Mouse (Mus musculus) inflammation-experienced regulatory T-cells, adult 6 months (primary cell): ENCODE data around the gene Amer2. TPM values are rescaled to one million over a fixed set of nuclear protein-coding genes. Genes with fewer than 3 reads are reported as not detected.

Experiments
- ATAC-seq: one replicate; pipeline ENCODE4 v1.8.0; 2017
- polyA plus RNA-seq, 3 experiments: library from polyadenylated mRNA; unstranded; fragments of 100-300 nt; shearing (Covaris generic); gene quantifications; one replicate each; pipeline ENCODE4 v1.2.1; 2017

Amer2 gene
- polyA plus RNA-seq, 3 experiments from 2014 or later = not detected

DNA sequence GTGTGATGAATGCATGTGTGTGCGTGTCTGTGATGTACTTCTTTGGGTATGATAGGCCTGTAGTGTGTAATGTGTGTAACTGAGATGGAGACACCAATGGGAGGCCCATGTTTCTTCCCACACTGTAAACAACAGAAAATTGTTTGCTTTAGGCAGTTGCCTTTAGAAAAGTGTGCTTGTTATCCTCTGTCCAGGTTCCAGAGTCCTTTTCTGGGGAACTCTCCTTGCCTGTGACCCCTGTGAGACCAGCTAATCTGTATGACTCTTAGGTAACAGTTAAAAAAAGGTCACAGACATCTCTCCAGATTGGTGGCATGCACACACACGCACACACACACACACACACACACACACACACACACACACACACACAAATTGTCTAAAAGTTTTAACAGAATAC, 15.3 kb downstream of the Amer2 start:
- no peak for ATAC-seq

DNA sequence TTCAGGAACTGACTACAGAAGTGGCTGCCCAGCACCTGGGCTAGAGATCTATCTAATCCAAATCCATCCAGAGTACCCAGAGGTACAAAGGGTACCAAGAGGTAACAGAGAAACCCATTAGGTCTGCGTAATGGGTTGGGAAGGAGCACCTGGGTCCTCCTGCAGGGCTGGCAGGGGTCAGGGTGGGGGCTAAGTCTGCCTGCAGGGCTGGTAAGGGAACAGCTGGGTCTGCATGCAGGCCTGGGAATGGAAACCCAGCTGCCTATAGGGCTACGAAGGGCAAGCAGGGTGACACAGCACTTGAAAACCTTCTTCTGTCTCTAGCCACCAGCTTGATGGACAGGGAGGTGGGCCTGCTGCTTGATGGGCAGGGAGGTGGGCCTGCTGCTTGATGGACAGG, 19.1 kb downstream of the Amer2 start:
- ATAC-seq = no peak

DNA sequence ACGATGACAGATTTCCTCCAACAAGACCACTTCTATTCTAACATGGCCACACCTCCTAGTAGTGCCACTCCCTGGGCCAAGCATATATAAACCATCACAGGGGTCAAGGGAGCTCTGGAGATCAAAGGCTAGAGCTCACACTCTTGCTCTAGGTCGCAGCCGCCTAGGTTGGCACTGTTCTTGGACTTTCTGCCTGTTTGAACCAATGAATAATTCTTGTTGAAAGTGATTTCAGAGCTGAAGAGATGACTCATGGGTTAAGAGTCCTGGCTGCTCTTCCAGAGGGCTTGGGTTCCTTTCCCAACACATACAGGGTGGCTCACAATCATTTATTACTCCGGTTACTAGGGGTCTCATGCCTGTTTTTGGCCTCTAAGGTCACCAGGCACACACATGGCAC, 24.3 kb downstream of the Amer2 start:
- no peak for ATAC-seq

DNA sequence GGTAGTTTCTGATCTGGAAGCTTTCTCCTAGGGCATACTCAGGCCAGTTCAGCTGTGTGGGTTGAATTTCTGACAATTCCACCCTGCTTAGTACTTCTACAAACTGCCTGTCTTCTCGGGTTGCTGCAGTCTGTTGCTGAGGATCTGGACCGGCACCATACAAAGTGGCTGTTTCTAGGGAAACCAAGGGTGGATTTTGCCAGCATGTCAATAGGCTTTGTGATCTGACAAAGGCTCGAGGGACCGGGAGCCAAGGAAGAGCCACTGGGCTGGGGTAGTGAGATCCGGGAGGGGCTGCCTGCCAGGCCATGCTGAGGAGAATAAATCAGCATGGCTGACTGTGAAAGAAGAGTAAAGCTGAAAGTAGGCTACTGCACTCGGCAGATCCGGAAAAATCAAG, 25.8 kb downstream of the Amer2 start:
- ATAC-seq = no peak

DNA sequence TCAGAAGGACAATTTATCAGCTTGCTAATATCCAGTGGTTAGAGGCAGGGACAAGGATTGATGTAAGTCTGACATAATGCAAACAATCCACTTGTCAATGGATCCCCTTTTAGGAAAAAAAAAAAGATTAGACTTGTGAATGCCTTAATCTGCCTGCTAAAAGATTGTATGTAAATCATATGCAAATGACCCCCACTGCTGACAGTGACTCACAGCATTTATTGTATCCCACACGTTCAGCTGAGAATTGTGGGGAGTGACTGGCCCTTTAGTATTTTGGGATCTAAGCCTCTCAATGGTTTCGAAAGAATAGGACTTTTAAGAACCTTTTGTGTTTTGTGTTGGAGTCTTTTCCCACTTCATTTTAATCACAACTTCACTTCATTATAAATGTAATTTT, 30.2 kb downstream of the Amer2 start:
- ATAC-seq = no peak

DNA sequence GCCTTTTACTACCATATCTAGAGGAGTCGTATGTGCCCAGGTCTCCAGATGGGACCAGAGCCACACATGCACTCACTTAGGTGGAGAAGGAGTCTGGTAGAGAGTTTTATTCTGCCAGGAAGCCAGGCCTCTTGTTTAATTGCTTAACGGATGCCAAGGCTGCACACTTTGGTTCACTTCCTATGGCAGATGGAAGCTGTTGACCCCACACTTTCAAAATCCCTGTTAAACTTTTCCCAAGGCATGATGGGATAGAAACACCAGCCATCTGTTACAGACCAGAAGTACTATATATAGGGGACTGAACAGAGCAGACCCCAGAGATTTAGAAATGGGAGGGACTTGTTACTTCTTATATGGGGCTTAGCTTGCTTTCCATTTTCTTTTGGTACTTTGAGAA, 32.8 kb downstream of the Amer2 start:
- no peak for ATAC-seq

DNA sequence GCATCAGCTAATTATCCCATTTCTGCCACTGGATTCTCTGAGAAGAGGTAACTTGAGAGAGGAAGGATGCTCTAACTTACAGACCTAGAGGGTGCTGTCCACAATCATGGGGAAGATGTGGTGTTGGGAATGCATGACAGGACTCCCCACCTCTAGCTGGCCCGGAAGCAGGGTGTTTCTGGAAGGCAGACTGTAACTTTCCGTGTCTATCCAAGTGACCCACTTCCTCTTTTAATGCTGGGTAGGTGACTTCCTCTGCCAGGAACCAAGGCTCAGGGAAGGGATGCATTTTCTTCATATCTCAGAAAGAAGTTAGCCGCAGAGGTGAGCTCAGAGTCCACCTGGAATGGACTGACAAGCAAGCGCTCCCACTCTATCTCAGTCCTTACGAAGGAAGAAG, 33.5 kb downstream of the Amer2 start:
- no peak for ATAC-seq

DNA sequence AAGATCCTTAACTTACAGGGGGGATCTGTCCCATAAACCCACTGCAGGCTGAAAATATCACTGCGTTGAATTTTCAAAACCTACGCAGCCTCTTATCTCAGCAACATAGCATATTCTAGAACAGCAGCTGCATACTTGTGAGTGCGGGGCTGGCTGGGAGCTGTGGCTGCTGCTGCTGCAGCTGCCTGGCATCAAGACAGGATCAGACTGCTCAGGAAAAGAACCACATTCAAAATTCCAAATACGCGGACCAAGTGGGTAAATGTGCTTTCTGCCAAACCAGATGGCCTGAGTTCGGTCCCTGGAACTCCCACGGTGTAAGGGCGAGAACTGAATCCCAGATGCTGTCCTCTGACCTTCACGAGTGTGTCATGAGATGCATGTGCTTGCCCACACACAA, 34.3 kb downstream of the Amer2 start:
- no peak for ATAC-seq

DNA sequence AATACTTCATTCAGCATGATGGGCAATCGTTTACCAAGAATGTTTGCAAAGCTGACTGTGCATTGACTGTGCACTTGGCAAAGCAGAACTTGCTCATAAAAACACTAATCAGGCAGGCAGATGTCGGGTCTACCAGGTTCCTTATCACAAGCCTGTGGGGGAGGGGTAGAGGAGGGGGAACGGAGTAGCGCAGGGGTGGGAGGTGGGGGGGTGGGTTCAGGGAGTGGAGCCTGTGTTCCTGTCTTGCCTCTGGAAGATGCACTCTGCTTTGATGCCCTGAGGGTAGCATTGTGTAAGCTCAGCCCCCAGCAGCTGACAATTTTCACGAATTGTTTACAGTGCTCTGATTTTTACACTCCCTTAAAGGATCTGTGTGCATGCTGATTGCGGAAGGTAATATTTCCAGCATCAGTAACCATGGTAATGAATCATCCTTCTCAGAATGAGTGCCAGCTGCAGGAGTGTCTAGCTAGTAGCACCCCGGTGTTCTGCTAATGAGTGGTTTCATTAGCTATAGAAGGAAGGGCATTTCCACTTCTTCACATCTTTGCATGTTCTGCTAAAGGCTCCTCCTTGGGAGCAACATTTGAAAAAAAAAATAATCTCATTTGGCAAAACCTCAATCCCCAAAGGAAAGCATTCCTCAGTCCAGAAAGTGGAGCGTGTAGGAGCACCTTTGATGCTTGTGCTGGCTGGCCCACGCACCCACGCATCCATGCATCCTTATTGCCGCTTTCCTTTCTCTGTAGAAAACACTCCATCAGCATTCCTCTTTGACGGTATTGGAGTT, 36.8 kb downstream of the Amer2 start:
- ATAC-seq = no peak

DNA sequence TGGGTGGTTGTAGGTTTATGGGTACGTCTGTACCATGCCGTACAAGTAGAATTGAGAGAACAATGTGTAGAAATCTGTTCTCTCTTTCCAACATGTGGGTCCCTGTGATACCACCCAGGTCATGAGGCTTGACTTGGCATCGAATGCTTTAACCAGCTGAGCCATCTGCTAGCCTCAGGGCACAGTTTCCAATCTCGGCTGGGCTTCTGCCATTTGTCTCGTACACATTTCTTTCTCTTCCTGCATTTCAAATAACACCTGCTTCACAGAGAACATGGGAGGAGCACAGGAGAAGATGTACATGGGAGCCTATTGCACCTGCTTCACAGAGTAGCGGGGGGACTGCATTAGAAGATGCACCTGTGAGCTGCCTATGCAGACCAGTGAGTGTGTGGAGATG, 38.2 kb downstream of the Amer2 start:
- ATAC-seq = no peak

DNA sequence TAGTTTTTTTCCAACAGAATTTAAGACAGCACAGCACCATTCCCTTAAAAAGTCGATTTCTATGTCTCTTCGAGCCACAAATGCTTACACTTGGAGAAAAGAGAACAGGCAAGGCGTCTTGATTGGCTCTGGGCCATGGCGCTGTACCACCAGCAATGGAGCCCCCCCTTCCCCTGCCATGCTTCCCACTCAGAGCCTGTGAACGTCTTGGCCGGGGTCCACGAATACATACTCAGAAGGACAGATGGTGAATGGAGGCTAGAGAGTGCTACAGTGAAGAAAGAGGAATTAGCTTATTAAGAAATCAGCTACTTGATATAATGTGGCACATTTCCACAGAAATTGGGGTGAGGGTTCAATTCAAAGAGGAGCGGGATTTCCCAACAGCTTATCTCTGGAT, 41.6 kb downstream of the Amer2 start:
- ATAC-seq = no peak

DNA sequence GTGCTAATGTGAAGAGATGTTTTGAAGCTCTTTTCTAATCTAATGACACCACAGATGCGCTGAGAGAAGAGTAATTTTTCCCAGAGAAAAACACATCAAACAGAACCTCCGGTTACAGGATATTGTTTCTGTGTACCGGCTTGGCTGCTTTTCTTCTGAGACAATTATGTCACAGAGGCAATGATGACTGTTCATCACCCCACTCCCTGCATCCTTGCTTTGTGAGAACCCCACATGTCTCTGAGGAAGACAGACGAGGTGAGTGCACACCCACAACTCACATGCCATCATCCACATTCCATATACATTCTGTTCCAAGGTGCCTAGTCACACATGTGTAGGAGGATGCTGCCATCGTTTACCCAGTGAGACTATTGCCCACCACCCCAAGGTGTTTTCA, 44.9 kb downstream of the Amer2 start:
- ATAC-seq = no peak

DNA sequence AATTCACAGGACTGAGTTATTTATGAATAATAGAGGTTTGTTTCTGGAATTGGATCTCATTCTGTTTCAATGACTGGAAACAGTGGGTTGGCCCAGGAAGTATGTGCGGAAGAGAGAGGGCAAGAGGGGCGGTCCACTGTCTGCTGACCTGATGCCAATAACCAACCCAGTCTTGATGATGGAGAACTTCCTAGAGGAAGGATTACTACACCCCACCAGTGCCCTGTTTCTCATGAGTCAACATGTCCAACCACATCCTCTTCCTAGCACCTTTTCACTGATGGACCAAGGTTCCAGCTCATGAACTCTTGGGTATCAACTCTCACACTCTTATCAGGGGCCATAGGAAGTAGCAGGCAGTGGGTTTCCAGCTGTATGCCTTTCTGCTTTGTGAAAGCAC, 49.9 kb downstream of the Amer2 start:
- ATAC-seq = no peak

DNA sequence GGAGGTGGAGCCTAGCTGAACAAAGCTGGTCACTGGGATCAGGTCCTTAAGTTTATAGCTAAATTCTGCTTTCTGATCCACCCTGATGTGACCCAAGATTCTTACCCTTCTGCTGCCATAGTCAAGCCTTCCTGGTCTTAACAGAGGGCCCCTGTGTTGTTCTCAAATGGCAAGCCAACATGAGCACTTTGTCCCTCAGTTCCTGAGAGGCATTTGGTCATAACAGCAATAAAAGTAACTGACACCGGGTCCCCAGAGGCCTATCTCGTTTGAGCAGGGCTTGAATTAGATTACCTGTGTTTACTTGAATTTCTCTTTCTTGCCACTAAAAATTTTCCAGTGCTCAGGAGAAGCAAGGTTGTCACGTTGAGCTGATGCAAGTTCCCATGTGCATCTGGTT, 51.1 kb downstream of the Amer2 start:
- ATAC-seq = no peak

DNA sequence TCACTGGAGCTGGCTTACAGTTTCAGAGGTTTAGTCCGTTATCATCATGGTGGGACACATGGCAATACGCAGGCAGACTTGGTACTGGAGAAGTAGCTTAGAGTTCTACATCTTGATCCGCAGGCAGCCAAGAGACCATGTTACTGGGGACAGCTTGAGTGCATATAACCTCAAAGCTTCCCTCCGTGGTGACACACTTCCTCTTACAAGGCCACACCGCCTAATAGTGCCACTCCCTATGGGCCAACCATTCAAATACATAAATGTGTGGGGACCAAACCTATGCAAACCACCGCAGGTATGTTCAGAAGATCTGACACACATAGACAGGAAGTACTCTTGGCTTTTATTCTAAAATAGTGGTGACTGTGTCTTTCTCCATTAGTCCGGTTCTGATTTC, 52.5 kb downstream of the Amer2 start:
- no peak for ATAC-seq

DNA sequence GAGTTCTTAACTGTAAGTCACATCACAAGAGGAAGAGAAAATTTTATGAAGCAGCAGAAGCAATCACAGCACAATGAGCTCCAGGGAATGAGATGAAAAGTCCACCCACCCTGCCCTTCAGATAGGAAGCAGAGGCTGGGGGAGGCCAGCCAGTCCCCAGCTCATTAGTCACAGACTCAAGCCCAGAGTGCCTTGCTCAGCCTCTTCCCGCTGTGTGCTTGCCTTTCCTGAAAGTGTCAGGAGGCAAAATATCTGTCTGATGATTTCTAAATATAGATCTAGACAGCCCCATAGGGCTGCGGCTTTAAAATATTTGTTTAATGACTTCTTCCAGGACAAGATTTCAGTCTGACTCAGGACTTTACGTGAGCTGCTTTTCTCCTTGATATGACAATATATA, 54.8 kb downstream of the Amer2 start:
- ATAC-seq = no peak

DNA sequence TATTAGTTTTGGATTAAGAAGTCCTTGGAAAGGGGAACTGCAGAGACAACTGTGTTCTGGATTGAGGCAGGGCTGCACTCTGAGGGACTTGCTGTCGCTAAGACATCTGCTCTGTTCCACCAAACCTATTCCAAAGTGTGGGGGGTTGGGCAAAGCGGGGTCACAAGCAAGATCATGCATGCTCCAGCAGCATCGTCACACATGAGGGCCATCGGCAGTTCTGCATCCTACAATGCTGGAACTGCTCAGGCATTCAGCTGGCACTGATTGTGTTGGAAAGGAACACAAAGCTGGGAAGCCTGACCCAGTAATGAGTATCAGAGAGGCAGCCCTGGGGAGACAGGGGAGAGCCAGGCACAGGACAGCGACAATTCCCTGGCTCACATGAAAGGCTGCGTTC, 56.5 kb downstream of the Amer2 start:
- ATAC-seq = no peak

DNA sequence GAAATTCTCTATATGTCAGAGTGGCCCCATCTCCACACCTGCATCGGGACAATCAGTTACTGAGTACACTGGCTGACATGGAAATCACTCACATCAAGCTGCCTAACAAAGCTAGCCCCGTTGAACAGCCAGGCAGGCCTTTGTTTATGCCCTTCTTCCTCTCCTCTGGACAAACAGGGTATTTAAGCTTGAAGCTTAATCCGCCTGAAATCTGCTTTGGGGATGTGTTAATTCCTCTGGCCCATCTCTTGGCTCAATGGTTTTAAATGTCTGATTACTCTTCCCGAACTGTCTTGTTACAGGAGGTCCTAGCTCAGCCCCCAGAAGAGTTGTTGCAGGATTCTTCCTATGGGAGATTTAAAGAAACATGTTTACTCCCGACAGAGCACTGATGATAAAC, 58.5 kb downstream of the Amer2 start:
- ATAC-seq = no peak

DNA sequence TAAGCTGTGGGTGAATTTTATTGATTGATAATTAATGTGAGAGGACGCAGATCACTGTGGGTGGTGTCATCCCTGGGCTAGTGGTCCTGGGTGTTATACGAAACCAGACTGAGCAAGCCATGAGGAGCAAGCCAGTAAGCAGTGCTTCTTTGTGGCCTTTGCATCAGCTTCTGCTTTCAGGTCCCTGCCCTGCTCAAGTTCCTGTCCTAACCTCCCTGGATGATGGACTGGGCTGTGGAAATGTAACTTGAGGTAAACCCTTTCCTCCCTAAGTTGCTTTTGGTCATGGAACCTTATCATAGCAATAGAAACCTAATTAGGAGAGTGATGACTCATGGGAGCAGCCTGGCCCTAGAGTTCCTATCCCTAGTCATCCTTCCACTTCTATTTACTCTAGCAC, 59.1 kb downstream of the Amer2 start:
- ATAC-seq = no peak

DNA sequence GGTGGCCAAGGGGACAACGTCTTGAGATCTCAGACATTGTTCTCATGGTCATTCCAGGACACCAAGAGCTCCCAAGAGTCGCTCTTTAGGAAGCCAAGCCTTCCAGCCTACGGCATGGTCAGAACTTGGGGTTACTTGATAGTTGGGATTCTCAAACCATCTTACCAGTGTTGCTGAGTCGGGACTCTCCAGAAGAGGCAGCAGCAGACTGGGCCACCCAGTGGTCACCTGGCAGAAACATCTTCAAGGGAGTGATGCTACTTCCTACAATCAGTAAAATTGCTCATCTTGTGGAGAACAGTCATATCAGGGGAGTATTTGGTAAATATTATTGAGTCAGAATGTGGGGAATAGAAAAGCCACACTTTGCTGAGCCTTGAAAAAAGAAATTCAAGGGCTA, 62.5 kb downstream of the Amer2 start:
- no peak for ATAC-seq

DNA sequence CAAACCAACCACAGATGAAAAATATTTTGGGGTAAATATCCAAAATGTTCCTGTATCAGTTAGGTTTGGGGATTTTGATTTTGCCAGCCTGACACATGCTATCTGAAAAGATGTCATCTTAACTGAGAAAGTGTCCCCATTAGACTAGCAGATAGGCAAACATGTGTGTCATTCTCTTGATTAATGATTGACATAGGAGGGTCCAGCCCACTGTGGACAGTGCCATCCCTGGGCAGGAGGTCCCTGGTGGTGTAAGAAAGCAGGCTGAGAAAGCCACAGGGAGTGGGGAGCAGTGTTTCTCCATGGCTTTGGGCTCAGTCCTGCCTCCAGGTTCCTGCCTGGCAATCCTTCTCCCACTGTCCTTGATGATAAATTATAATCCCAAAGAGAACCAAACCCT, 63.3 kb downstream of the Amer2 start:
- no peak for ATAC-seq
